Mouse (Mus musculus) frontal cortex, adult 2 months (tissue): ENCODE measurements around the gene Rprd1b. TPM values are rescaled to one million over a fixed set of nuclear protein-coding genes. Genes with fewer than 3 reads are reported as not detected.

ENCODE experiments used
- DNase-seq, 2 experiments: peaks; one replicate each; pipeline ENCODE4 v3.0.0; 2022; ENCODE audit warnings: low spot score in 1 of 2; ENCODE audit errors: extremely low spot score in 1 of 2
- polyA plus RNA-seq: library from polyadenylated mRNA; depleted of rRNA; stranded (reverse); fragments of >200 nt; gene quantifications from 2 replicates; pipeline ENCODE4 v1.2.3, GENCODE M21; 2012

Rprd1b gene
- polyA plus RNA-seq, 1 experiment = 17.9 TPM

DNA sequence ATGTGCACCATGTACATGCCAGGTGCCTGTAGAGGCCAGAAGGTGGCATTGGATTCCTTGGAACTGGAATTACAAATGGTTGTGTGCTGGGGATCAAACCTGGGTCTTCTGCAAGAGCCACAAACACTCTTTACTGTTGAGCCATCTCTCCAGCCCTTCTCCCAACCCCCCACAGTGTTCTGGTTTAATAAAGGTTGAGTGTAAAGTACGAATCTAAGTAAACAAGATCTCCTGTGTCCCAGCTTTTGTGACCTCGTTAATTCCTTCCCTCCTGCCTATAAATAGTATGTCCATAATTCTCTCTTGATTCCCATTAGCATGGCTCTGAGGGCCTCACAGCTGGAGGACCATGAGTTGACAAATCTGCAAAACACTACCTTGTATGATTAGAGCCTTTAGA is 49.7 kb downstream of the Rprd1b start:
- no peak for DNase-seq

DNA sequence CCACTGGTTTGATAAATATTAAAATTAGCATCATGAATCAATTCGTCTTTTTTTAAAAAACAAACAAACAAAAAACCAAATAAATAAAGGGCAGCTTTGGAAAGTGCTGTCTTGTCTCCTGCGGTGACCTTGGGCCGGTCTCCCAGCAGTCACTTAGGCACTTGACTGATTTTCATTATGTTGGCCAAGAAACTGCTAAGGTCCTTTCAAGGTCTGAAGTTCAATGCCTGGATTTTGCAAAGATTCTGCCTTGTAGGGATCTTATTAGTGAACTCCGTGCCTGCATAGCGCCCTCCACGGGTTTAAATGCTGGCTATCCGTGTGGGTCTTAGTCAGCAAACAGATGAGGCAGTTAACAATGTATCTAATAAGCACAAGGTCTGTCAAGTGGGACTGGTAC is 50.7 kb downstream of the Rprd1b start:
- no peak for DNase-seq

DNA sequence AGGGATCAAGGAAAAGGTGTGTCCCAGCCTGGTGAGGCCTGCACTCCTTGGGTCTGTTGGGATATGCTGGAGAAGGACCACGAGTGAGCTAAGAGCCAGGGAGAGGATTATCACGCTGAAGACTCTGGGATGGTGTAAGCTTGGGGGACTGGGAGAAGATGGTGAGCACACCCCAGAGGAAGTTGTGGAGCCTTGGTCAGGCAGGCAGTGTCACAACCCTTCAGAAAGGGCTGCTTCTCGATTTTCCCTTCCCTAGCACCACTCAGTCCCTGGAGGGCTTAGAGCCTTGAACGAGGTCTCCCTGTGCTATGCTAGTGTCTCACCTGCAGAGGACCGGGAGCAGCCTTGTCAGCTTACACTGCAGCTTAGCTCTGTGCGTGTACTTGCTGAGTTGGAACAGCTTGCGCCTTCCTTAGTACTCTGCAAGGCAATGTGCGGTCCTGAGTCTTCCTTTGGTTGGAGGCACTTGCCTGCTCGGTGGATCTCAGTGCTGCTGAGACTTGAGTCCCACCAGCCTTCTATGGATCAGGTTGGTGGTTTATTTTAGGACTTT is 51.6 kb downstream of the Rprd1b start:
- peak in 1 of 2 experiments; percentile 23 for DNase-seq

DNA sequence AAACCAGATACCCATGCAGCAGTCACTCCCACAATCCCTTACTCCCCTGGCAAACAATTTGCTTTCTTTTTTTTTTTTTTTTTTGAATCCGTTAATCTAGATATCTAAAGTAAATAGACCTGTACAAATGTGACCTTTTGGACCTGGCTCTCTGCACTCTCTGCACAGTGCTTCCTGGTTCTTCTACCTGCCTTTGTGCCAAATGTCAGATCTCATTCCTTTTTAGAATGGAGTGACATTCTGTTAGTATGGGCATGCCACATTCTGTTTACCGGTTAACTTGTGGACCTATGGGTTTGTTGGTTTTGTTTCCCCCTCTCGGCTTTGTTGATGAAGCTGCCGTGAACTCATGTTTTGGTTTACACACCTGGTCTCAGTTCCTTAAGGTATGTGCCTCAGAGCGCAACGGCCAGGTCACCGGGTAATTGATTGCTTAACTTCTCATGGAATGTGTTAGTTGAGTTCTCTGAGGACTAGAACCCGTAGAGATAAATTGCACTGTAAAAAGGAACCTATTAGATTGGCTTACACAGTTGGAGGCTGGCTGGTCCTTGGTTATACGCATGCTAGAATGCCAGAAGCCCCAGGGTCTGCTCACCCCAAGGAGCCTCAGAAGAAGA is 52.4 kb downstream of the Rprd1b start:
- no peak for DNase-seq

GRCm38 (mm10) chr2:158084486-158084885 is 56.2 kb downstream of the Rprd1b start:
- no peak for DNase-seq

DNA sequence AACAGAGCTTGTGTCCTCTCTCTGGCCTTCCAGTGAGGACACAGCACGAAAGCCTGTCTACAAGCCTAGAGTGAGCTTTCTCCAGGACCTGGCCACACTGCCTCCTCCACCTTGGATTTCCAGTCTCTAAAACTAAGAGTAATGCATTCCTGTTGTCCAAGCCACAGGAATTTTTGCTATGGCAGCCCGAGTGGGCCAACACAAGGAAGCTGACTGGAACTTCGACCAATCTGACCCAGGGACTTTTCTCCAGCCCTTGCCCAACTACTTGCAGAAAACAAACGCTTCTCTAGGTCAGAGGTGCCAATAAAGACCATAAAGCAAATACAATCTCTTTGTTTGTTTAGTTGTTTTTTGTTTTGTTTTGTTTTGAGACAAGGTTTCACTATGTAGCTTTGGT is 61.8 kb downstream of the Rprd1b start:
- DNase-seq = no peak

DNA sequence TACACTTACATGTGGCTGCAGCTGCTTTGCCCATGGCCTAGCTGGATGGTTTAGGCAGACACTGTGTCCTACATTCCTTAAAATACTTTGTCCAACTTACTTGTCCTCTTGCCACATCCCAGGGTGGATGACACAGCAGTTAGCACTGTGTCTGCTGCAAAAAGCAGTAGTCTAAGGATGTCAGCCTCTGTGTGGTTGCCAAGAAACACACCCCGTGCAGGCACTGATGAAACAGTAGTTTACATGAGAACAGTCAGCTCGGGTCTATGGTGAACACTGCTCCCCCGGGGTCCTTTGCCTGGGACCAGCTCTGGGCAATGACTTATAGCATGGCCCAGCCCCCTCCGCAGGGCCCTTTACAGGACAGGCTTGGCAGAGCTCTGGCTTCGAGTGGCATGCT is 65.0 kb downstream of the Rprd1b start:
- DNase-seq = peak in 1 of 2 experiments; percentile 51

DNA sequence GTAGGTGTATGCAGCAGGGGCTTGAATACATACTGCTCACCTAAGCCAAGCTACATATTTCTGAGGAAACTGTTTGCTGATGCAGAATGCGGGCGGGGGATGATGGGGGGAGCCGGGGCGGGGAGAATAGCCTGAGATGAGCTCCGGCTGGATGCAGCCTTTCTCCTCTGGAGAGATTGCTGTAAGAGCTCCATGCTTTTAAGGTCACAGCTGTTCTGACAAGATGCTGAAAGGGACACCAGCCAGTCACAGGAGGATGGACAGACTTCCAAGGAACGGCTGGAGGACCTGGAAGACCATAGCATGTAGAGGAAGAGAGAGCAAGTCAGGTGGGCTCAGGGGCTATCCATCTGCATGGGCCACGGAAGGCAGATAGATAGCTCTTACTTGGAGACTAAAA is 66.0 kb downstream of the Rprd1b start:
- no peak for DNase-seq

DNA sequence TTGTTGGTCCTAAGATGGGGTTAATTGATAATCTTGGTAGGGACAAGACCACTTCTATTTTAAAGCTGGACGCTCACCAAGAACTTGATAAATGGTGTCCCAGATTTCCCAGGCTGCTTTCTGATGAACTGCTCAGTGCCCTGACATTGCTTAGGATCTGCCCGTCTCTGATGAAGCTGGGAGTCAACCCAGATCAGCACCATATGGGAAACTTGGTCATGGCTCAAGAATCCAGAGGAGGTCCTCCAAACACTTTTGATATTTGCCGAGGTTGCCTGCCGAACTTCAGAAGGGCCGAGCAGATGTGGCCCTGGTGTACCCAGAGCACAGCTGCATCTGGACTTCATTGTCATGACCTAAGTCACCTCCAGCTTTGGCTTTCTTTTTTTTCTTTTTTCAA is 66.5 kb downstream of the Rprd1b start:
- no peak for DNase-seq

DNA sequence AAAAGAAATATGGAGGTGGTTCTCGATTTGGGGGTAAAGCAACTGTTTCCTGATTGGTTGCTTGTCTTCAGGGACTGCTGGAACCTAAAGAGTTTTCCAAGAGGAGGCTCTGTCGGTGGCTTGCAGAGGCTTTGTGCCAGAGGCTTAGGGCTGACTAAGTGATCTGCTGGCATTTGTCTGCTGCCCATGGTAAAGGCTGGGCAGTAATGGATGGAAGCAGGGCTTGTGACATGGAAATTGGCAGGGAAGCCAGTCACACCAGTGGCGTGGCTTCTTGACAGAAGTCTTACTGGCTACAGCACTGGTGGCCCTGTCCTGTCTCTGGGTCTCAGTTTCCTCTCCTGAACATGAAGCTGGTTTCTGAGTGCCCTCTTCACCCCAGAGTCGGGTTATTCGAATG is 68.8 kb downstream of the Rprd1b start:
- DNase-seq = no peak

- no peak for DNase-seq
Measured at GRCm38 (mm10) chr2:158098730-158099129, 70.4 kb downstream of the Rprd1b start.

- no peak for DNase-seq
Measured at GRCm38 (mm10) chr2:158099537-158099936, 71.2 kb downstream of the Rprd1b start.

DNA sequence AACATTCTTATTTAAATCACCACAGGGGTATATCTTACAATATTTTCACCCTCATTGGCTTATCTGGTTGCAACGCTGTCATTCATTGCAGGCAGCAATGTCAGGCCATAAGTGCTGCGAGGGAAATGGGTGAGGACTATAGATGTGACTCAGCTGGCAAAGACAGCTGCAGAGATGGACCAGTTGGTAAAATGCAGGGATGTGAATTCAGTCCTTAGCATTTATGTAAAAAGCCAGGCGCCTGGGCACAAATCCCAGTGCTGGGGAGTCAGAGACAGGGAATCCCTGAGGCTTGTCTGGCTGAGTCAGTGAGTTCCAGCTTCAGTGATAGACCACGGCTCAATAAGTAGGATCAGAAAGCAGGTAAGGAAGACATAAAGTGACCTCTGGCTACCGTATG is 73.5 kb downstream of the Rprd1b start:
- peak in 1 of 2 experiments; percentile 67 for DNase-seq

DNA sequence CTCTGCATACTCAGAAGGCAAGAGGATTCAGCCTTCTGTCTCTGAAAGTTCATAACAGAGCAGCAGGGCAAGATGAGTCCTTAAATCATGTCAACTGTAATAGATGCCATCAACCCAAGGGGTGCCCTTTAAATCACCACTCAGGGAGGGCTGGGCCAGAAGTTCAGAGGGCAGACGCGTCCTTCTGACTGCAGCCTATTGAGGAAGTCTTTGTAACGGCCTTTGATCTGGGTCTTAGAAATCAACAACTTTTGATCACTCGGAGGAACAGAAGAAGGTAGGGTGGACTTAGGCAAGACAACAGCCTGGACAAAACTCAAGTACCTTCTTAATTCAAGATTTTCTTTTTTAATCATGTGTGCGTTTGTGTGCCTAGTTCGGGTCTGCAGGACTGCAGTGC is 76.7 kb downstream of the Rprd1b start:
- DNase-seq = no peak

- no peak for DNase-seq
Measured at GRCm38 (mm10) chr2:158105605-158106004, 77.3 kb downstream of the Rprd1b start.

GRCm38 (mm10) chr2:158106947-158107587 is 78.8 kb downstream of the Rprd1b start:
- peak in 1 of 2 experiments; percentile 31 for DNase-seq

GRCm38 (mm10) chr2:158109516-158109915 is 81.2 kb downstream of the Rprd1b start:
- no peak for DNase-seq

GRCm38 (mm10) chr2:158113591-158114257 is 85.4 kb downstream of the Rprd1b start:
- no peak for DNase-seq

DNA sequence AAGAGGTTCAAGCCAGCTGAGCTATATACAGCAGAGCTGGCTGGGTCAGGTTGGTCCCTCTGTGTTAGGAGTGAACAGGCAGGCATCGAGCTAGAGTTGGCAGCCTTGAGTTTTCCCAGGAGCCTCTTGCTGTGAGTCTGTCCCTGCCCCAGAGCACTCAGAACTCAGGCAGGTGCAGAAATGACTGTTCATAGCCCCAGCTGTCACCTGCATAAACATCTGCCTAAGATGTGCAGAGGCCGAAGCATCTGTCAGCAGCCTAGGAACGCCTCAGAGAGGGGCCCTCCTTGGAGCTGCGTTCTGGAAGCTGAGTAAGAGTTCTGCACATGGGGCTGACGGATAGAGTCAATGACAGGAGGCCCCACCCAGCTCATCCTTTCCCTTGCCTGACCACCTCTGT is 86.6 kb downstream of the Rprd1b start:
- no peak for DNase-seq

DNA sequence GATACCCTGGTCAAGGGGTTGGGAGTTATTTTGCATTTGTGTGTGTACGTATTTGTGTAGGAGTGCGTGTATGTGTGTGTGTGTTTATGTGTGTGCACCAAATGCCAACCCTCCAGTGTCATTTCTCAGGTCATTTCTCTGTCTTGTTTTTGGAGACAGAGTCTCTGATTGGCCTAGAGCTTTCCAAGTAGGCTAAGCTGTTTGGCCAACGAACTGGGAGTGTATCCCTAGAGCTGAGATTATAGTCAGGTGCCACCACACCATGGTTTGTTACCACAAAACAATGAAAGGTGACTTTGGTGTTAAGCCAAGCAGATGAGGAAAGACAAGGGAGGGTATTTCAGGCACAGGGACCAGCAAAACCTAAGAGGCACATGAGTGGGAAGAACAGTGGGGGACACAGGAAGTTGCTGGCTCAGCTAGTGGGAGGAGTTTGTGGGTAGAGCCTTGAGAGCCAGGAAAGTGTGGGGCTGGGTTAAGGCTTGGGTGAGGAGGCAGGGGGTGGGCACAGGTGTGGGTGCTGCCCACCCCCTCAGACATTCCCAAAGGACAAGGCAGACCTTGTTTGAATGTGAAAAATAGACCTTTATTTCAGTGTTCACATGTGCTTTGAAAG is 87.6 kb downstream of the Rprd1b start:
- no peak for DNase-seq

GRCm38 (mm10) chr2:158116653-158117052 is 88.4 kb downstream of the Rprd1b start:
- DNase-seq = no peak
